Mouse (Mus musculus): ENCODE data around the gene Iqck. TPM values are rescaled to one million over a fixed set of nuclear protein-coding genes. Genes with fewer than 3 reads are reported as not detected.
A peak's percentile ranks its signal among the peaks of the same experiment; 100 is the strongest.

Gene Iqck
- polyA plus RNA-seq (2016; fragmentation: Nextera tagmentation; extraction: Ambion mirVana), result 4.6 and 4.9 TPM in 2 replicates

GRCm38 (mm10) chr7:118855171-118855876 is at the start of gene Iqck:
Gene Iqck, plus strand, starts transcription at chr7:118855752.
- peak within 1 kb of the TSS; percentile 74 for H3K27ac ChIP-seq
- H3K9ac ChIP-seq, result peak within 1 kb of the TSS; percentile 76
- WGBS, result under 1% methylated on average over 51 of the region's 57 CpGs
- peaks cover 21% of the 10 kb centered on the region for H3K4me1 ChIP-seq
- peaks cover 36% of the 10 kb centered on the region for H3K36me3 ChIP-seq
- no peaks in the 10 kb centered on the region for H3K9me3 ChIP-seq (replicated peaks)
- no peaks in the 10 kb centered on the region for H3K27me3 ChIP-seq
- ATAC-seq (ENCODE audit: low FRiP score), result peak; percentile 97
- H3K4me2 ChIP-seq (replicated peaks), result peak within 1 kb of the TSS; percentile 90
- H3K4me3 ChIP-seq, result peak within 1 kb of the TSS; percentile 90

GRCm38 (mm10) chr7:118806631-118807411 is 48.7 kb upstream of the Iqck start:
- WGBS, result 68% methylated on average over 16 of the region's 16 CpGs
- Histone ChIP-seq H3K4me2 (replicated peaks) (no peak overlapping the region), H3K36me3 (peaks cover 34% of the 10 kb centered on the region), H3K4me3 (no peak overlapping the region), H3K27me3 (no peaks in the 10 kb centered on the region), H3K9me3 (replicated peaks) (no peaks in the 10 kb centered on the region), H3K4me1 (peaks cover 7% of the 10 kb centered on the region; the same call in 1 of the 2 replicates), H3K27ac (no peak overlapping the region), H3K9ac (no peak overlapping the region)
- ATAC-seq (ENCODE audit: low FRiP score), result no peak

GRCm38 (mm10) chr7:118807899-118808298 is 47.7 kb upstream of the Iqck start:
- Histone ChIP-seq H3K9me3 (replicated peaks) (no peaks in the 10 kb centered on the region), H3K27me3 (no peaks in the 10 kb centered on the region), H3K9ac (no peak overlapping the region), H3K4me3 (no peak overlapping the region), H3K27ac (no peak overlapping the region), H3K4me2 (replicated peaks) (no peak overlapping the region), H3K4me1 (peaks cover 7% of the 10 kb centered on the region; the same call in 1 of the 2 replicates), H3K36me3 (peaks cover 28% of the 10 kb centered on the region)
- ATAC-seq (ENCODE audit: low FRiP score), result no peak
- 92% methylated on average over 8 of the region's 8 CpGs for WGBS

- H3K27me3 ChIP-seq, result no peaks in the 10 kb centered on the region
- H3K4me2 ChIP-seq (replicated peaks), result no peak overlapping the region
- no peak overlapping the region for H3K4me3 ChIP-seq
- WGBS, result 88% methylated on average over 12 of the region's 12 CpGs
- peaks cover 7% of the 10 kb centered on the region; the same call in 1 of the 2 replicates for H3K4me1 ChIP-seq
- H3K27ac ChIP-seq, result no peak overlapping the region
- H3K9ac ChIP-seq, result no peak overlapping the region
- H3K36me3 ChIP-seq, result peaks cover 37% of the 10 kb centered on the region
- H3K9me3 ChIP-seq (replicated peaks), result no peaks in the 10 kb centered on the region
- no peak for ATAC-seq (ENCODE audit: low FRiP score)
Observed at GRCm38 (mm10) chr7:118811407-118812106, 44.0 kb upstream of the Iqck start.

GRCm38 (mm10) chr7:118813592-118813991 is 42.0 kb upstream of the Iqck start:
- H3K9me3 ChIP-seq (replicated peaks), result no peaks in the 10 kb centered on the region
- no peaks in the 10 kb centered on the region for H3K4me1 ChIP-seq
- no peak overlapping the region for H3K4me3 ChIP-seq
- no peaks in the 10 kb centered on the region for H3K27me3 ChIP-seq
- H3K36me3 ChIP-seq, result peaks cover 53% of the 10 kb centered on the region
- 97% methylated on average over 4 of the region's 4 CpGs for WGBS
- H3K4me2 ChIP-seq (replicated peaks), result no peak overlapping the region
- H3K27ac ChIP-seq, result no peak overlapping the region
- H3K9ac ChIP-seq, result no peak overlapping the region
- no peak for ATAC-seq (ENCODE audit: low FRiP score)

- no peak overlapping the region for H3K4me2 ChIP-seq (replicated peaks)
- H3K4me1 ChIP-seq, result no peaks in the 10 kb centered on the region
- H3K36me3 ChIP-seq, result peaks cover 59% of the 10 kb centered on the region
- H3K9ac ChIP-seq, result no peak overlapping the region
- H3K9me3 ChIP-seq (replicated peaks), result no peaks in the 10 kb centered on the region
- WGBS, result 96% methylated on average over 3 of the region's 3 CpGs
- no peak for ATAC-seq (ENCODE audit: low FRiP score)
- no peak overlapping the region for H3K4me3 ChIP-seq
- no peaks in the 10 kb centered on the region for H3K27me3 ChIP-seq
- no peak overlapping the region for H3K27ac ChIP-seq
Observed at GRCm38 (mm10) chr7:118816275-118816674, 39.3 kb upstream of the Iqck start.

- WGBS, result 93% methylated on average over 7 of the region's 7 CpGs
- Histone ChIP-seq H3K27ac (no peak overlapping the region), H3K4me2 (replicated peaks) (no peak overlapping the region), H3K9ac (no peak overlapping the region), H3K4me3 (no peak overlapping the region), H3K36me3 (peaks cover 55% of the 10 kb centered on the region), H3K4me1 (no peaks in the 10 kb centered on the region), H3K27me3 (no peaks in the 10 kb centered on the region), H3K9me3 (replicated peaks) (no peaks in the 10 kb centered on the region)
- no peak for ATAC-seq (ENCODE audit: low FRiP score)
Observed at GRCm38 (mm10) chr7:118817741-118818140, 37.8 kb upstream of the Iqck start.

GRCm38 (mm10) chr7:118819666-118820065 is 35.9 kb upstream of the Iqck start:
- Histone ChIP-seq H3K4me1 (peaks cover 3% of the 10 kb centered on the region), H3K27ac (no peak overlapping the region), H3K27me3 (no peaks in the 10 kb centered on the region), H3K4me2 (replicated peaks) (no peak overlapping the region), H3K4me3 (no peak overlapping the region), H3K36me3 (peaks cover 40% of the 10 kb centered on the region), H3K9ac (no peak overlapping the region), H3K9me3 (replicated peaks) (no peaks in the 10 kb centered on the region)
- ATAC-seq (ENCODE audit: low FRiP score), result no peak
- WGBS, result 93% methylated on average over 1 of the region's 1 CpGs

GRCm38 (mm10) chr7:118821356-118821755 is 34.2 kb upstream of the Iqck start:
- no peak overlapping the region for H3K4me3 ChIP-seq
- H3K9ac ChIP-seq, result no peak overlapping the region
- no peaks in the 10 kb centered on the region for H3K9me3 ChIP-seq (replicated peaks)
- WGBS, result 74% methylated on average over 7 of the region's 7 CpGs
- peaks cover 3% of the 10 kb centered on the region for H3K4me1 ChIP-seq
- no peak for ATAC-seq (ENCODE audit: low FRiP score)
- no peak overlapping the region for H3K27ac ChIP-seq
- no peaks in the 10 kb centered on the region for H3K27me3 ChIP-seq
- H3K36me3 ChIP-seq, result peaks cover 34% of the 10 kb centered on the region
- H3K4me2 ChIP-seq (replicated peaks), result no peak overlapping the region

- H3K27ac ChIP-seq, result no peak overlapping the region
- peaks cover 35% of the 10 kb centered on the region for H3K36me3 ChIP-seq
- H3K9me3 ChIP-seq (replicated peaks), result no peaks in the 10 kb centered on the region
- H3K27me3 ChIP-seq, result no peaks in the 10 kb centered on the region
- H3K9ac ChIP-seq, result no peak overlapping the region
- no peak for ATAC-seq (ENCODE audit: low FRiP score)
- 93% methylated on average over 12 of the region's 12 CpGs for WGBS
- no peak overlapping the region for H3K4me3 ChIP-seq
- peaks cover 3% of the 10 kb centered on the region for H3K4me1 ChIP-seq
- H3K4me2 ChIP-seq (replicated peaks), result no peak overlapping the region
Observed at GRCm38 (mm10) chr7:118821887-118822556, 33.5 kb upstream of the Iqck start.

- WGBS, result 51% methylated on average over 7 of the region's 7 CpGs
- no peak for ATAC-seq (ENCODE audit: low FRiP score)
- Histone ChIP-seq H3K4me1 (peaks cover 15% of the 10 kb centered on the region), H3K4me2 (replicated peaks) (no peak overlapping the region), H3K9ac (no peak overlapping the region), H3K36me3 (peaks cover 29% of the 10 kb centered on the region), H3K27me3 (no peaks in the 10 kb centered on the region), H3K4me3 (no peak overlapping the region), H3K27ac (no peak overlapping the region), H3K9me3 (replicated peaks) (no peaks in the 10 kb centered on the region)
Observed at GRCm38 (mm10) chr7:118824451-118824850, 31.1 kb upstream of the Iqck start.

- no peaks in the 10 kb centered on the region for H3K27me3 ChIP-seq
- H3K9me3 ChIP-seq (replicated peaks), result no peaks in the 10 kb centered on the region
- peaks cover 32% of the 10 kb centered on the region for H3K36me3 ChIP-seq
- H3K4me2 ChIP-seq (replicated peaks), result no peak overlapping the region
- no peak overlapping the region for H3K9ac ChIP-seq
- peak overlapping the region; percentile 62 for H3K27ac ChIP-seq
- peaks cover 15% of the 10 kb centered on the region for H3K4me1 ChIP-seq
- peak; percentile 59 for ATAC-seq (ENCODE audit: low FRiP score)
- H3K4me3 ChIP-seq, result no peak overlapping the region
- 30% methylated on average over 5 of the region's 5 CpGs for WGBS
Observed at GRCm38 (mm10) chr7:118827975-118828416, 27.6 kb upstream of the Iqck start.

Data from hindbrain, embryonic 12.5 days (tissue).